Mouse (Mus musculus) 3134 (cell line): ENCODE results near the gene Alg11.

Source experiments
- DNase-seq: peaks from one replicate; pipeline ENCODE4 v3.0.0-alpha.2; 2011; ENCODE audit warnings: low spot score; ENCODE audit not compliant: insufficient read length; ENCODE audit errors: extremely low read depth

The Alg11 gene

DNA sequence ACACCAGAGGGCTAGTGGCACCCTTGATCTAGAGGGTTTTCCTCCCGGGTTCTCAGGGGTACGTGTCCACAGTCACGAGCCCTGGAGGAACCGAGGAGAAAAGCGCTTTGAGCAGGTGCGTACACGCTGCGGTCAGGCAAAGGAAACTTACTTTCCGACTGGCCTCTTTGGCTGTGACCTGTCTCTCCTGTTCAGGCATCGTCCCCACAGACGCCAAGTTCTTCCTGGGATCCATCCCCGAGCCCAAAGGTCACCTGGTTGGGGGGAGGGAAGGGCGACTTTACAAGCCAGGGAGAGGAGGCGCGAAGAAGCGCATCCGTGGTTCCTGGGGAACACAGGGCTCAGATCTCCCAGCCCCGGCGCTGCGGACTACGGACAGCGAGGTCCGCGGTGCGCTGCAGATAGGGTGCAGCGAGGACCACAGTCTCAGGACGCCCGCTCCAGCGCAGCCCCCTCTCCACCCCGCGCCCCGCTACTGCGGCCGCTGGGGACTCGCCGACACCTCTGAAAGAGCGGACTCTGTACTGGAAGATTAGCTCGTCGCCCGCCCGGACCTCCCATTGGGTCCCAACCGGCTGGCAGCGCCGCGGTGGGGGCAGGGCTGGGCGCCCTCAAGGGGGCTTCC is 588 bp upstream of the Alg11 start, which contains the start of gene Atp7b:
Gene Atp7b, minus strand, starts transcription at position 485 of the 625 bp plus-strand sequence.
- no peak for DNase-seq

DNA sequence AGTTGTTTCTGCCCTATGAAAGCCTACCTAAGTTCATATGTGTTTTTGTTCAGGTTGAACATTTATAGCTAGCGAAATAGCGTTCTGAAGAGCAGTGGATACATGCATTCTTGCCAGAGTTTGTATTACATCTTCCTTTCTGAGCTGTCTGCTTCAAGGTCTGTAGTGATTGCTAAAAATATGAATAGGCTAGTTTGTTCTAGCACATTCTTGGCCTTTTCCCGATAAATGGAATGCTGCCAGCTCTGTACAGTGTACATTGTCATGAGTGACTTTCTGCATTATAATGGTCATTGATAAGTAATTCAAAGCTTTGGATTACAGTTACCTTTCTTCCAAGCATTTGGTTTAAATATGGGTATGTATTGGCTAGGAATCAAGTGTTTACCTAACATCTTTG is 605 bp downstream of the Alg11 start:
- DNase-seq, result no peak

DNA sequence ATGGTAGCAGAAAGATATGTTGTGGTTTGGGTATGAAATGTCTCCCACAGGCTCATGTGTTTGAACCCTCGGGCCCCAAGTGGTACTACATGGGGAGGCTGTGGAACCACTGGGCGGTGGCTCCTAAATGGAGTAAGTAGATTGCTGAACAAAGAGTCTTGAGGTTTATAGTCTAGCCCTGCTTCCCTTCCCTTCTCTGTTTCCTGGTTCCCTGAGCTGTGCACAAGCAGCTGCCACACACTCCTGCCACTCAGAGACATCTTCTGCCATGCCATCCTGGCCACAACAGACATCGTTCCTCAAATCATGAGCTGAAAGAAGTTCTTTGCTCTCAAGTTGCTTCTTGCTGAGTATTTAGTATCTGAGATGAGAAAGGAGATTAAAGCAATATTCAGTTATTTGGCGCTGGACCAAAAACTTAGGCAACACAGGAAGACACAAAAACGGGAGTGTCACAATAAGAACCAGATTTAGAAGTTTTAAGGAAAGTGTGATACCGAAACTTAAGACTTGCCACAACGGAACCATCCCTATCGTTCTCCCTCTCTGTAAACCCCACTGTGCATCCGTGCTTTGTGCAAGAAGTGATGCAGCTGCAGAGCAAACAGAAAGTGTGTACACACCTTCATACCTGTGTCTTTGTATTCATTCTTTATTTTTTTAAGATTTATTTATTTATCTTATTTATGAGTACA is 18.9 kb downstream of the Alg11 start:
- no peak for DNase-seq

DNA sequence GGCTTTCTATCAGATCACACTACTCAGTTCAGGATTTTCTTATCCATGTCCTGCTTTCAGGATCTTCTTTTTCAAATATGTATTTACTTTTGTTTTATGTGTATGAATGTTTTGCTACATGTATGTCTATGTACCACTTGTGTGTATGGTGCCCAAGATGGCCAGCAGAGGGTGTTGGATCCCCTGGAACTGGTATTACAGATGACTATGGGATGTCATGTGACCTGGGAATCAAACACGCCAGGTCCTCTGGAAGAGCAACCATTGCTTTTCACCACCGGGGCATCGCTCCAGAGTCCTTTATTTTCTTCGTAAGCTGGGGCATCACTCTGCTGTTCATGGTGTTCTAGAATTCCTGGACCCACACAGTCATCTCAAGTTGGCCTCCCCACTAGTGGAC is 28.7 kb downstream of the Alg11 start:
- DNase-seq, result no peak

DNA sequence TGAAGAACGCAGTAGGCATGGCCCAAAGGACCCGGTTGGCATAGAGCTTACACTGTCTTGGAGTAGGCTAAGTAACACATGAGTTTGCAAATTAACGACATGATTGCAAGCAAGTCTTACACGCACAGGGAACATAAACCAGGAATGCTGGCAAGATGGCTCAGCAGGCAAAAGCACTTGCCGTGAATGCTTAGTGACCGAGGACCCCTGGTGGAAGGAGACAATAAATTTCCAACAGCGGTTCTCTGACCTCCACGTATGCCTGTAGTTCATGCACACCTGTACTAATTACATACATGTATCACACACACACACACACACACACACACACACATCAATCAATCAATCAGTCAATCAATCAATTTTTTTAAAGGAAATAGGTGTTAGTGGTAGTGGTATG is 31.0 kb downstream of the Alg11 start:
- no peak for DNase-seq

DNA sequence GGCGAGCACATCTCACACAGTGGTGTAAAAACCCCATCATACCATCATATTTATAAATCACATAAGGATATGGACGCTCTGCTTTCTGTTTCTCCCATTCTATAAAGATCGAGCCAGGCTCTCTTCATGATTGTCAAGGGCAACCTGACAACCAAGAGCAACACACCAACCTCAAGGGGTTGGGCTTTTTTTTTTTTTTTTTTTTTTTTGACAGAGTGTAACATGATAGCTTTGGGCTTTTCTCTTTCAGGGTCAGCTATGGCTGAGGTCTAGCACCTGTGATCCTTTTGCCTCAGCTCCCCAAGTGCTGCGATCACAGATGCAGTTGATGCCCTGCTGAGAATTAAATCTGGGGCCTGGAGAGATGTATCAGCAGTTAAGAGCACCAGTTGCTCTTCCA is 46.5 kb downstream of the Alg11 start:
- DNase-seq, result no peak
